Mouse (Mus musculus) kidney, postnatal 25 days (tissue): Measurements from ENCODE around the gene Nr1h4.

Source experiments
- DNase-seq, 2 experiments: peaks; one replicate each; pipeline ENCODE4 v3.0.0; 2021; ENCODE audit warnings: mixed read lengths in 2 of 2

Gene Nr1h4

DNA sequence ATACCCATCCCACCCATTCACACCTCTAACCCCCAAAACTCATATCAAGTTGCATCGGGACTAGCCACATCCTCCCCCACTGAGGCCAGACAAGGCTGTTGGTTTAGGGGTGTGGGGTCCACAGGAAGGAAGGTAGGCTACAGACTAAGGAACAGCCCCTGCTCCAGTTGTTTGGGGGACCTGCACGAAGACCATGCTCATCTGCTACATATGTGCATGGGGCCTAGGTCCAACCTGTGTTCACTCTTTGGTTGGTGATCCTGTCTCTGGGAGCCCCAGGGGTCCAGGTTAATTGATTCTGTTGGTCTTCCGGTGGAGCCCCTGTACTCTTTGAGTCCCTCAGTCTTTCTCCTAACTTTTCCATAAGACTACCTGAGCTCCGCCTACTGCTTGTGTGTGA, 13.0 kb downstream of the Nr1h4 start:
- DNase-seq, result no peak

- DNase-seq, result peak in 1 of 2 experiments; percentile 63
Observed at GRCm38 (mm10) chr10:89519226-89519625, 14.2 kb downstream of the Nr1h4 start.

- no peak for DNase-seq
Observed at GRCm38 (mm10) chr10:89518365-89518764, 15.0 kb downstream of the Nr1h4 start.

GRCm38 (mm10) chr10:89515813-89516212, 17.6 kb downstream of the Nr1h4 start:
- DNase-seq, result no peak

DNA sequence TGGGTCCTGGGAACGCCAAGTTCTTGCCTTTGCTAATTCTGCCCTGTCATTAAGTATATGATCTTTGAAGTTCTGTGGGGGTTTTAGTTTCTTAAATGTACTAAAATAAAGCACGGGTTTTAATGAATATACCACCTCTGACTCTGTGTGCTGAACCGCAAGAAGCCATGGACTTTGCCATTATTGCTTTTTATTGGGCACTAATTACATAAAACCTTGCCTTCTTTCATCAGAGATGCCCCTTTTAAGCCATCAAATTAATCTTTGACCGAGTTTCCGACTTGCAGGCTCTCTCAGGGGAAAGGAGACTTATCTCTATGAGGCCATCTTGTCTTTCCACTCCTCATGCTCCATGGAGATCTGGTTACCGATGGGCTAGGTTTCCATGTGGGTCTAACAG, 20.8 kb downstream of the Nr1h4 start:
- no peak for DNase-seq

GRCm38 (mm10) chr10:89510547-89510946, 22.8 kb downstream of the Nr1h4 start:
- DNase-seq, result no peak

DNA sequence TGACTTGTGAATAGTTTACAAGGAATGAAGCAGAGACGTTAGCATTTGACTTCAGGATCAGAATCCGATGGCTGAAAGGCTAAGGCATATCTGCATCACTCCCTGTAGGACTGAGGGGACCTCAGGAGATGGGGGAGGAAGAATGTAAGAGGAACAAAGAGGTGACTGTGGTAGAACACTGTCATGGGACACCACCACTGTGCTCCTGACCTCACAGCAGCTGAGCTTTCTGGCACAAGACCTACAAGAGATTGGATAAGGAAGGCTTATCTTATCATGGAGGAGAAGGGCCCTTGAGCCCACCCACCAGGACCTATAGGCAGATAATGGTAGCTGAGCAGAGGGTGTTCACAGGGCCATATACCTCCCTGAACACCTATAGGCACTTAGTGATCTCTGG, 24.8 kb downstream of the Nr1h4 start:
- no peak for DNase-seq

GRCm38 (mm10) chr10:89506479-89506878, 26.9 kb downstream of the Nr1h4 start:
- peak; percentile 64 to 80 for DNase-seq

GRCm38 (mm10) chr10:89505592-89505955, 27.8 kb downstream of the Nr1h4 start:
- DNase-seq, result no peak

GRCm38 (mm10) chr10:89504952-89505591, 28.3 kb downstream of the Nr1h4 start:
- peak in 1 of 2 experiments; percentile 20 for DNase-seq

DNA sequence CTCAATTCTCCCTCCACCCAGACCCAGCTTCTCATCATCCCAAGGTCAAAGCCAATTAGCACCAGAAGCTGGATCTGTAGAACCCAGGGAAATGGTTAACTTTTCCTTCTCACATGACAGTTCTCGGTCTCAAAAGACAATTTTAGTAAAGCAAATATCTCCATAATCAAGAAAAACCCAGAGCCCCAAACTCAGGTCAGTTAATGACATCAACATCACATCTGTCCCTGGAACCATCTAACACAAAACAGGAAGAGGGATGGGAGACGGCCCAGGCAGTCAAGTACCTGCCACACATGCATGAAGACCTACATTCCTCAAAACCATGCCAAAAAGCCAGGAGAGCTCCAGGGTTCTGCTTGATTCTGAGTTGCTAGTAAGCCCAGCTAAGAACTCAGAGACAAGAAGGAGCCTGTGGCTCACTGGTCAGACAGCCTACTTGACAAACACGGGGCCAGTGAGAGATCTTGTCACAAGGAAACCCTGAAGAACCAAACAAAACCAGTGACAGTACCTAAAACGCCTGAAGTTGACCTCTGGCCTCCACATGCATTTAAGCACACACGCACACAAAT, 30.3 kb downstream of the Nr1h4 start:
- peak in 1 of 2 experiments; percentile 7 for DNase-seq

DNA sequence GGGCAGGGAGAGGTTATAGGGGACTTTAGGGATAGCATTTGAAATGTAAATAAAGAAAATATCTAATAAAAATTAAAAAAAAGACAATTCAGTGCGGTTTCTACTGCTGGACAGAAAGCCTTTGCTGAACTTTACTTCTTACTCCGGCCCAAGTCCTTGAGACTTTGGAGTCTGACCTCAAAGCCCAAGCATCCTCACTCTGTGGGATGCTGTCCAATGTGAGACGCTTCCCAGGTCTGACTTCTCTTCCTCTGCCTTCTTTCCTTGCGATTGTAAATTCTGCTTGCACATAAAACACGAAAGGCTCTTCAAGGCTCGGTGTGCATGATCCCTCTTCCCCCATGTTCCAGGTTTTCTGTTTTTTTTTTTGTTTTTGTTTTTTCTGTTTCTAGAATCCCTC, 31.5 kb downstream of the Nr1h4 start:
- DNase-seq, result peak; percentile 43 to 65

GRCm38 (mm10) chr10:89495537-89495936, 37.8 kb downstream of the Nr1h4 start:
- no peak for DNase-seq

DNA sequence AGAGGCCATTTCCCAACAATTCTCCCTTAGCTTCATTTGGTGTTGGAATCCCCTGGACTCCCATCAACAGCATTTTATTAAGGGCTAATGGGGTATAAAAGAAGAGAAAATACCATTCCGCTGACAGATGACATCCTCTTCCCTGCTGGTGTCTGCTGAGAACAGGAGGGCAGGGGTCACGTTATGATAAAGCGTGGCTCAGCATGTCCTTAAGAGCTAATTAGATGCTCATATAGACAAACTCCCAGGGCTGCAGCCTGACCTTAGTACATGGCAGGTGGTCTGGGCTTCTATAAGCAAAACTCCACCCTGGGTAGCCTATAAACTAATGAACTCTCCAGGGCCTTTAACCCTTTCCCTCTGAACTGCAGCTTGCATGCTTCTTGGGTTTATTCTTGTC, 42.1 kb downstream of the Nr1h4 start:
- no peak for DNase-seq

DNA sequence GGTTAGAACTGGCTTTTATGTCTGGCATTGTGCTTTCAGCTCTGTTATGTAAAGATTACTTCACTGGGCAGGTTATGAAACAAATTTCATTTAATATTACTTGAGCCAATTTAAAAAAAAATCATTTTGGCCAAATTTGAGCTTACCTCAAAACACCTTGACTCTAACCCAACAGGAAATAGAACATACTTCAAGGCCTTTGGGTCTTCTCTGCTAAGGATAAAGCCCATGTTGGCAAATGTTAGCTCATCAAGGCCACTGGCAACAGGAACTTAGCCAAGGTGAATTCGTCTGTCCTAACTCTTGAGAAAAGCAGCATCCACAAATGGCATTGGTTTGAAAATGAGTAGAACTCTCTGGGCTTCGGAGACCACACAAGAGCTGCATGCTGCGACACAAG, 43.1 kb downstream of the Nr1h4 start:
- DNase-seq, result no peak

DNA sequence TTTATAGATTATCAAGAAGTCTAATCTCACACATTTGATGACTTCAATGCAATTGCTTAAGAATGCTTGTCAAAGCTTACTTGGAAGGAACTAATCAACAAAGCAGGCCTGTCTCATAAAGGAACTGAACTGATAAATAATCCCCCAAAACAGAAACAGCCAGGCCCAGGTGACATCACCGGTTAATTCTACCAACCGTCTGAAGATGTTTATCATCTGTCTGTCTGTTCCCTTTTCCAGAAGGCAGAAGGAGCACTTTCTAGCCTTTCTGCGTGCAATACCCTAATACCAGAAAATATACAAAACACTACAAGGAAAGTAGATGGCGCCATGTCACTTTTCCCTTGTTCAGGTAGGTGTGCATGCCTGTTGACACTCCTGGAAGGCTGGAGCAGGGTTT, 43.9 kb downstream of the Nr1h4 start:
- DNase-seq, result peak in 1 of 2 experiments; percentile 16

GRCm38 (mm10) chr10:89486995-89487742, 46.2 kb downstream of the Nr1h4 start:
- no peak for DNase-seq

GRCm38 (mm10) chr10:89484907-89485306, 48.5 kb downstream of the Nr1h4 start:
- no peak for DNase-seq

- DNase-seq, result no peak
Observed at GRCm38 (mm10) chr10:89483812-89484602, 49.4 kb downstream of the Nr1h4 start.

- no peak for DNase-seq
Observed at GRCm38 (mm10) chr10:89483113-89483512, 50.3 kb downstream of the Nr1h4 start.

DNA sequence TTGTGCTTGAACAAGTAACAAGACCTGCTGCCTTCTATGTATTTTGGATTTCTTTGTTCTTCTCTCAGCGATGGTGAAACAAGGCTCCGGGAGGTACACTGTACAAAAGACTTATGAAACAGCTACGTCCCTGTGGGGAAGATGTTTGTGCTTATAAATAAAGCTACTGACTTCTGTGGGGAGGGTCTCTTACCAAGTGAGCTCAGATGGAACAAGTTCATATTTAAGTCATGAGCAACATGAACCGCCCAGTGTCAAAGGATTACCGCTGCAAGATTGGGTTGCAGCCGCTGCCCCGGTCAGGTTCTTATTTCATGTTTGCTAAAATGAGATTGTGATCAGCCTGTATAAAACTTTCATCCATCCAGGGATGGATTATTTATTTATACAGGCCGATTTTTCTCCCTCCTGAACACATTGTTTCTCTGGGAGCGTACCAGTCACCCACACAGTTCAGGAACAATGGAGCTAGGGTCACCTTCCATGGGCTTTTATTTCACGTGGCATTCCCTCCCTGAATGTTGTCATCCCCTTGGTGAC, 51.2 kb downstream of the Nr1h4 start:
- no peak for DNase-seq

DNA sequence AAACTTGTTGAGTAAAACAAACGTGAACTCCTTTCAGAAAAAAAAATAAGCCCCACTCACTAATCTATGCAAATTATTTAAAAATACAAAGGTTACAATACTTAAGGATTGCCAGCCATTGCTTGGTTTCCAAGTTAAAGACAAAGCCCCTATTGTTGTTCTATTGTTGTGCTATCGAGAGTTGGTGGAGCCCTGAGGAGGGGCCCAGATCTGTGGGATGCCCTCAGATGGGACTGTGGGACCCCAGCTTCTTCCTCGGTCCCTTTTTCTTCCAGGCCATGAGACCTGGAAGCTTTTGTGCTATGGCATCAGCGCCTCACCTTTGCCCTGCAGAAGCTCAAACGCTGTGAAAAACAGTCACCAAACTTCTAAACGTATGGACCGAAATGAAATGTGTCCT, 51.7 kb downstream of the Nr1h4 start:
- no peak for DNase-seq

- no peak for DNase-seq
Observed at GRCm38 (mm10) chr10:89478766-89479165, 54.6 kb downstream of the Nr1h4 start.
